Mouse (Mus musculus): ENCODE measurements around the gene 1700029P11Rik. TPM values are rescaled to one million over a fixed set of nuclear protein-coding genes. Genes with fewer than 3 reads are reported as not detected.

Gene 1700029P11Rik
- total and polyA plus RNA-seq, 3 experiments, result 0.07 TPM; not detected in 2

DNA sequence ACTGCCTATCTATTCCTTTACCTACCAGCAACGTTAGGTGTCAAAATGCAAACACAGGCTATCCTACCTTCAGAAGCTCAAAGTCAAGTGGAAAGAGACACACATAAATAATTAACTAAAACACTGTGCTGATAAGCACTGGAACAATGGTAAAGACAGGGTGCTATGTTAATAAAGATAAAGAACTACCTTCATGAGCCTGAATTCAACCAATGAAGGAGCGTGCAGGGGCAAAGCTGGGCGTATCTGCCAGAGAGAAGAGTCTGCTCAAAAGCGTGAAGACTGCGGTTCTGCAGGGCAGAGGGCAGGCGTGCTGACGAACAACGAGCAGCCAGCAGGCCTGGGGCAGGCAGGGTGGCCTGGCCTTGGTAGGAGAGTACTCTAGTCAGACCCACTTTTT is 23.9 kb downstream of the 1700029P11Rik start (continued):
- TF ChIP-seq MXI1 (IDR thresholded peaks at IDR 0.05; ENCODE audit: low read depth, low read length), result peak; percentile 62; the same call in 1 of the 2 replicates
- TF ChIP-seq RAD21 (IDR thresholded peaks at IDR 0.05; ENCODE audit: low read depth, low read length), result no peak
- TF ChIP-seq SMC3 (IDR thresholded peaks at IDR 0.05; ENCODE audit: low read depth, low read length), result no peak
- TF ChIP-seq POLR2AphosphoS5 (IDR thresholded peaks at IDR 0.05; ENCODE audit: borderline replicate concordance, low read depth, low read length), result no peak
- peak; percentile 49; the same call in 1 of the 2 replicates for TF ChIP-seq TCF12 (IDR thresholded peaks at IDR 0.05; ENCODE audit: low read depth, low read length)
- TF ChIP-seq E2F4 (IDR thresholded peaks at IDR 0.05; ENCODE audit: borderline replicate concordance, low read depth, low read length), result no peak
- TF ChIP-seq USF1 (IDR thresholded peaks at IDR 0.05; ENCODE audit: low read depth, low read length), result no peak
- TF ChIP-seq EP300 (IDR thresholded peaks at IDR 0.05; ENCODE audit: low read depth in 1 of 2, low read length in 2 of 2), result peak; percentile 31 to 43; a peak in 2 of 4 replicates

DNA sequence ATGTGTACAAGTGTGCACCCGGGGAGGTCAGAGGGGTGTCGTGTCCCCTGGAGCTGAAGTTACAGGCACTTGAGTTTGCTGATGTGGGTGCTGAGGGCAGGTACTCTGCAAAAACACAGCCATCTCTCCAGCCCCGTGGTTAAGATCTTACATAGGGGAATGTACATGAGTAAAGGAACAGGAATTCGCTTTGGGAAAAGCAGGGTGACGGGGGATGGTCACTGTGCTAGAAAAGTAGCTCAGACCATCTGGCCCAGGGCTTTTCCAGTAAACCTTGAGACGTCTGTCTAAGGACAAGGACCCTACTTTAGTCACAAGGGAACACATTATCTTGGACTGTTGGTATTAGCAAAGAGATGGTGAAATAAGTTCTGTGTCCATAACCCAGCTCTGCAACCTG is 31.6 kb downstream of the 1700029P11Rik start:
- peaks cover 6 to 16% of the 10 kb centered on the region in 2 experiments for H3K36me3 ChIP-seq (ENCODE audit: control insufficient read depth in 1 of 2, insufficient read depth in 2 of 2, low read length in 2 of 2)
- no peak for TF ChIP-seq TAL1 (IDR thresholded peaks at IDR 0.05; ENCODE audit: low read length)
- no peak for TF ChIP-seq RAD21 (IDR thresholded peaks at IDR 0.05; ENCODE audit: low read depth, low read length)
- no peak for TF ChIP-seq E2F4 (IDR thresholded peaks at IDR 0.05; ENCODE audit: borderline replicate concordance, low read depth, low read length)
- TF ChIP-seq MAX (IDR thresholded peaks at IDR 0.05; ENCODE audit: low read length), result no peak
- TF ChIP-seq KAT2A (conservative IDR thresholded peaks at IDR 0.05; ENCODE audit: low read depth, low read length), result no peak
- TF ChIP-seq POLR2AphosphoS2 (IDR thresholded peaks at IDR 0.05; ENCODE audit: low read length), result no peak
- no peak for TF ChIP-seq NELFE (IDR thresholded peaks at IDR 0.05; ENCODE audit: low read depth, low read length)
- TF ChIP-seq UBTF (IDR thresholded peaks at IDR 0.05; ENCODE audit: borderline replicate concordance, insufficient read depth, low read depth, low read length), result no peak
- TF ChIP-seq MAFK (IDR thresholded peaks at IDR 0.05; ENCODE audit: borderline replicate concordance, low read depth, low read length), result no peak
- no peak for TF ChIP-seq ZC3H11A (IDR thresholded peaks at IDR 0.05; ENCODE audit: low read depth, low read length)
- no peak for TF ChIP-seq SMC3 (IDR thresholded peaks at IDR 0.05; ENCODE audit: low read depth, low read length)
- TF ChIP-seq RCOR1 (IDR thresholded peaks at IDR 0.05; ENCODE audit: low read depth, low read length), result no peak
- TF ChIP-seq MAZ (IDR thresholded peaks at IDR 0.05; ENCODE audit: low read depth, low read length), result no peak
- TF ChIP-seq CTCF (IDR thresholded peaks at IDR 0.05 in 2 of 3, conservative IDR thresholded peaks at IDR 0.05 in 1 of 3; ENCODE audit: control insufficient read depth in 1 of 3, insufficient read depth in 1 of 3, low read depth in 2 of 3, low read length in 3 of 3, poor library complexity in 1 of 3, severe bottlenecking in 1 of 3), result no peak
- no peak for TF ChIP-seq TBP (IDR thresholded peaks at IDR 0.05; ENCODE audit: low read depth, low read length)

More for the DNA sequence above, 31.6 kb downstream of the 1700029P11Rik start:
- Histone ChIP-seq H3K9ac (ENCODE audit: control insufficient read depth, low read depth, low read length, poor library complexity, severe bottlenecking) (no peak overlapping the region), H3K27me3 (ENCODE audit: control insufficient read depth in 1 of 2, insufficient read depth in 2 of 2, low read length in 2 of 2) (no peaks in the 10 kb centered on the region), H3K9me3 (replicated peaks; ENCODE audit: insufficient read depth, low read length) (no peaks in the 10 kb centered on the region), H3K27ac (ENCODE audit: control insufficient read depth, low read depth, low read length) (no peak overlapping the region), H3K4me1 (ENCODE audit: control insufficient read depth in 1 of 2, insufficient read depth in 2 of 2, low read length in 2 of 2) (peaks cover 12 to 20% of the 10 kb centered on the region in 2 experiments), H3K4me3 (ENCODE audit: control insufficient read depth in 1 of 2, insufficient read depth in 1 of 2, low read depth in 2 of 2, low read length in 2 of 2) (no peak overlapping the region), H3K79me2 (ENCODE audit: control insufficient read depth, insufficient read depth, low read length, poor library complexity) (peaks cover 43% of the 10 kb centered on the region)
- no peak for DNase-seq (ENCODE audit: low read depth, low spot score)

Data from MEL (cell line).